Mouse (Mus musculus): ENCODE results near the gene Dnajc4. TPM values are rescaled to one million over a fixed set of nuclear protein-coding genes. Genes with fewer than 3 reads are reported as not detected.

Dnajc4 gene
- polyA plus RNA-seq, 1 experiment from 2014 or later = 10.9 TPM

DNA sequence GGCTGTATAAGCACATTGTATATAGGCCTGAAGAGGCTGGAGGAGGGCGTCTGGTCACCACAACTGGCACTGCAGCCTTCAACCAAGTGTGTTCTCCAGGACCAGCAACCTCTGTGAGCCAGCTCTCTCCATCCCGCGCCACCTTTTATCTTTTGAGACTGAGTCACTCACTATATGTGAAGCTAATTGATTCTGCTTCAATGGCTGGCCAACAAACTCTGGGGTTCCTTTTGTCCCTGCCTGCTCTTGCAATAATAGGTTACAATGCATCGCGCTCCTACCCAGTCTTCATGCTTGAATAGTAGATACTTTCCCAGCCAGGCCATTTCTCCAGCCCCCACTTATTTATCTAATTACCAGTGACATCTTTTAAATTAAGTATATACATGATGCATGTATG lies 8.8 kb downstream of the Dnajc4 start:
- H3K4me3 ChIP-seq (ENCODE audit: low read depth, low read length) = no peak overlapping the region
- H3K9ac ChIP-seq (replicated peaks) = no peak overlapping the region
- H3K4me2 ChIP-seq (ENCODE audit: low read depth, low read length) = no peak overlapping the region
- ATAC-seq (no peak), DNase-seq (no peak)
- 96% methylated on average over 5 of the region's 5 CpGs for WGBS (ENCODE audit: insufficient replicate concordance)
- peaks cover 39% of the 10 kb centered on the region for H3K4me1 ChIP-seq (ENCODE audit: insufficient read depth)
- no peaks in the 10 kb centered on the region for H3K9me3 ChIP-seq (ENCODE audit: low read length)
- H3K27me3 ChIP-seq (ENCODE audit: insufficient read depth, low read length) = no peaks in the 10 kb centered on the region
- TF ChIP-seq CTCF (IDR thresholded peaks at IDR 0.05; ENCODE audit: low read depth) (no peak), EP300 (IDR thresholded peaks at IDR 0.05; ENCODE audit: low read depth) (no peak)
- peaks cover 16% of the 10 kb centered on the region; the same call in 1 of the 2 replicates for H3K36me3 ChIP-seq (replicated peaks; ENCODE audit: insufficient read depth, low read length)
- no peak overlapping the region for H3K27ac ChIP-seq (ENCODE audit: low read depth)

DNA sequence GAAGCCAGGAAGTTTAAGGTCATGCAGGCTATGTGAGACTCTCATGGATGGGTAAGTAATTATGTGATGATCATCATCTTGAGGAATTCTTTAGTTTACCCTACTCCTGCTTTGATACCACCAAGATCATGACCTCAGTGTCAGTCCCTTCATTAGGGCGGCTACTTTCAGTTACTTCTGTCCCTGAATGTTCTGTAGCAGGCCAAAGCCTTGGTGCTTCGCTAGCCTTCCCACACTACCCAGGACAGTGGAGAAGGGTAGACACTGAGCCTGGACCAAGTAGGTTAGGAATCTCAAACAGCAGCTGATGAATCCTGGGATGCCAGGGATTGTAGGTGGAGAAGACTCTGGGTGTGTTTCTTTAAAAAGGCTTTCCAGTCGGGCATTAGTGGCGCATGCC lies 10.9 kb downstream of the Dnajc4 start:
- H3K4me2 ChIP-seq (ENCODE audit: low read depth, low read length) = peak overlapping the region; percentile 95
- 89% methylated on average over 4 of the region's 4 CpGs for WGBS (ENCODE audit: insufficient replicate concordance)
- ATAC-seq (no peak), DNase-seq (no peak)
- no peaks in the 10 kb centered on the region for H3K9me3 ChIP-seq (ENCODE audit: low read length)
- no peak for TF ChIP-seq EP300 (IDR thresholded peaks at IDR 0.05; ENCODE audit: low read depth)
- TF ChIP-seq CTCF (IDR thresholded peaks at IDR 0.05; ENCODE audit: low read depth) = no peak
- peak overlapping the region; percentile 75; the same call in 1 of the 2 replicates for H3K4me3 ChIP-seq (ENCODE audit: low read depth, low read length)
- peak overlapping the region; percentile 70; the same call in 1 of the 2 replicates for H3K9ac ChIP-seq (replicated peaks)
- peak overlapping the region; percentile 93 for H3K27ac ChIP-seq (ENCODE audit: low read depth)
- peaks cover 23% of the 10 kb centered on the region for H3K36me3 ChIP-seq (replicated peaks; ENCODE audit: insufficient read depth, low read length)
- no peaks in the 10 kb centered on the region for H3K27me3 ChIP-seq (ENCODE audit: insufficient read depth, low read length)
- H3K4me1 ChIP-seq (ENCODE audit: insufficient read depth) = peaks cover 37% of the 10 kb centered on the region

DNA sequence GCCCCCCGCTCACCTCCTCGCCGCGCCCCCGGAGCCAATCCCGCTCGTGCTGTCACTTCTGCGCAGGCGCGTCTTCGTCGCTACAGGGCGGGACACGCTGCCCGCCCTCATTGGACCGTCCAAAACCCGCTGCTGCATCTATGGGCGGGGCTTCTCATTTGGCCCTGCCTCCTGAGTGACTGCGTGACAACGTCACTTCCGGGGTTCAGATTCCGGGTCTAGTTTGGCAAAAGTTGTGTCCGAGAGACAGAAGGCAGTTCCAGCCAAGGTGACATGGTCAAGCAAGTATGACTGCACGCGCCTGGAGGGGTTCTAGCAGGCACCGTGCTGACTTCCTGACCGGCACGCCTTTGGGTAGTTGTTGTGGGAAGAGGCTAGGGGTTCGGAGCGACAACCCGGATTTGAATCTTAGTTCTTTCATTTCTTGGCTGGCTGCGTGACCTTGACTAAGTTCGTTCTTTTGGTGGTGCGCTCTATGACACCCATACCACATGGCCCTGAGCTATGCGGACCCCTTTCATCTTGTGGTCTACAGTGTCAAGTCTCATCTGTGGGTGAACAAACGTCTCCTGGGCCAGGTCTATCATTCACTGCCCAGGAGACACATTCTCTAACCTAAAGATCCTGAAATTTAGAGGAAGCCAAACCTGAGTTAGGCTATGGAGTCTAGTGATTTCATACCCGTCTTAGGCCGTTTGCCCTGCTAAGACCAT lies 11.8 kb downstream of the Dnajc4 start, which contains the start of gene Fkbp2:
Fkbp2 (minus strand) TSS at position 121 of the 713 bp plus-strand sequence.
- TF ChIP-seq CTCF (IDR thresholded peaks at IDR 0.05; ENCODE audit: low read depth) (no peak), EP300 (IDR thresholded peaks at IDR 0.05; ENCODE audit: low read depth) (no peak)
- peak within 1 kb of the TSS; percentile 95 for H3K4me2 ChIP-seq (ENCODE audit: low read depth, low read length)
- H3K9me3 ChIP-seq (ENCODE audit: low read length) = no peaks in the 10 kb centered on the region
- H3K27me3 ChIP-seq (ENCODE audit: insufficient read depth, low read length) = no peaks in the 10 kb centered on the region
- peaks cover 39% of the 10 kb centered on the region for H3K4me1 ChIP-seq (ENCODE audit: insufficient read depth)
- DNase-seq (peak; percentile 99), ATAC-seq (peak; percentile 81)
- H3K36me3 ChIP-seq (replicated peaks; ENCODE audit: insufficient read depth, low read length) = peaks cover 23% of the 10 kb centered on the region
- H3K27ac ChIP-seq (ENCODE audit: low read depth) = peak within 1 kb of the TSS; percentile 93
- WGBS (ENCODE audit: insufficient replicate concordance) = 1% methylated on average over 38 of the region's 38 CpGs
- peak within 1 kb of the TSS; percentile 70 for H3K9ac ChIP-seq (replicated peaks)
- H3K4me3 ChIP-seq (ENCODE audit: low read depth, low read length) = peak within 1 kb of the TSS; percentile 75

DNA sequence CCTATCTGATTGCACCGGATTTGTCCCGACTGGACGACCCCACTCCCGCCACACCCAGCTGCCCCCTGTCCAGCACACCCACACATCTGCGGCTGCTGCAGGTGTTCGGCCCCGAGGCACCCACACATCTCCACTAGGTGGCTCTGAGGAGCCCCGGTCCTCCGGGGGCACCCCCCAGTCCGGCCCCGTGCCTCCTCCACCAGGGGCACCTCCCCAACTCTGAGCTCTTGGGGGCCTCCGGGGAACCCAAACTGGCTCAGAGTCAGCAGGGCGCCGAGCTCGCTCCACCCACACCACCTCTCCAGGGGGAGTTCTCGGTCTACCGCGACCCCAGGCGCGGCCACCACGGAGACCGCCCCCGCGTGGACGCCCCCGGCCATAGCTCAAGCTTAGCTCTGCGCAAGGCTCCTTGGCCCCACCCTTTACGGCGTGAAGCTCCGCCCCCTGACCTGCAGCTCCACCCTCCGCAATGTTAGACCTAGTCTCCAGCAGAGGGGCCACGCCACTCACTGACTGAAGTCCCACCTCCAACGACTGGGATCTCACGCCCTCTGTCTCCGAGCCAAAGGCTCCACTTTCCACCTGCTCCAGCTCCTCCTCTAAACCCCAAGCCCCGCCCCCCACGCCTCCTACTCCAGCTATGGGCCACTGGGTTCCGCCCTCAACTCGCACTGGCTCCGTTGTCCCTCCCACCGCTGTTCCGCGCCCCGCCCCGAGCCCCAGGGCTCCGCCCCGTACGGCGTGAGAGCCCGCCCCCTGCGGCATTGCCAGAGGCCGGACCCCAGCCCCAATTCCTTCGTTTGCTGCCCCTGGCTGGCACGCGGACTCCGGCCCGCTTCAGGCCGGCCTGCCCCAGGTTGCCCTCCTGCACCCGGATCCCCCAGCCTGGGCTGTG lies 12.6 kb downstream of the Dnajc4 start:
- peak; percentile 100 for DNase-seq
- H3K36me3 ChIP-seq (replicated peaks; ENCODE audit: insufficient read depth, low read length) = peaks cover 20% of the 10 kb centered on the region
- no peak for TF ChIP-seq EP300 (IDR thresholded peaks at IDR 0.05; ENCODE audit: low read depth)
- TF ChIP-seq CTCF (IDR thresholded peaks at IDR 0.05; ENCODE audit: low read depth) = peak; percentile 82
- peak; percentile 88 for ATAC-seq
- WGBS (ENCODE audit: insufficient replicate concordance) = under 1% methylated on average over 53 of the region's 59 CpGs
- peak overlapping the region; percentile 93 for H3K27ac ChIP-seq (ENCODE audit: low read depth)
- H3K4me3 ChIP-seq (ENCODE audit: low read depth, low read length) = peak overlapping the region; percentile 75
- no peaks in the 10 kb centered on the region for H3K9me3 ChIP-seq (ENCODE audit: low read length)
- H3K27me3 ChIP-seq (ENCODE audit: insufficient read depth, low read length) = no peaks in the 10 kb centered on the region
- H3K4me1 ChIP-seq (ENCODE audit: insufficient read depth) = peaks cover 40% of the 10 kb centered on the region
- H3K4me2 ChIP-seq (ENCODE audit: low read depth, low read length) = peak overlapping the region; percentile 95
- peak overlapping the region; percentile 70 for H3K9ac ChIP-seq (replicated peaks)

DNA sequence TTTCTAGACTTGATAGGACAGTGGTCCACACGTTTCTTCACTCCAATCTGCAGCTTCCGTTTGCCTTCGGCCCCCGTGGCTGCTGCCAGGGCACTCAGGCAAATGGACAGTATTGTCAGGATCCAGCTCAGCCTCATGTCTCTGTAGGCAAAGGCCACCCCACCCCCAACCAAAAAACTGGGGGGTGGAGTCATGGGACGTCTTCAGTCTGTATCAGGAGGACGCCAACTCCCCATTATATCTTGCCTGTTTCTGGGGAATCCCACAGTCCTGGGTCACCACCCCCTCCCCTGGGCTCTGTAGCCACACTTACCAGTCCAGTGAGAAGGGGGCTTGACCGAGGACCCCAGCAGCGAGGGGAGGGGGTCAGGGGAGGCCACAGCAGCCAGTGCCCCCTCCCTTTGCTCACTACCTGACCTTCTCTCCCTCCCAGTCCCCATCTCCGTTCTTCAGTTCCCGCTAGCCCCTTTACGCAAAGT lies 13.3 kb downstream of the Dnajc4 start:
- Histone ChIP-seq H3K9me3 (ENCODE audit: low read length) (no peaks in the 10 kb centered on the region), H3K27me3 (ENCODE audit: insufficient read depth, low read length) (no peaks in the 10 kb centered on the region), H3K4me3 (ENCODE audit: low read depth, low read length) (peak overlapping the region; percentile 75), H3K4me2 (ENCODE audit: low read depth, low read length) (peak overlapping the region; percentile 95), H3K36me3 (replicated peaks; ENCODE audit: insufficient read depth, low read length) (peaks cover 17% of the 10 kb centered on the region), H3K4me1 (ENCODE audit: insufficient read depth) (peaks cover 41% of the 10 kb centered on the region), H3K27ac (ENCODE audit: low read depth) (peak overlapping the region; percentile 93), H3K9ac (replicated peaks) (peak overlapping the region; percentile 68)
- DNase-seq = peak; percentile 59
- TF ChIP-seq CTCF (IDR thresholded peaks at IDR 0.05; ENCODE audit: low read depth) = no peak
- no peak for TF ChIP-seq EP300 (IDR thresholded peaks at IDR 0.05; ENCODE audit: low read depth)
- ATAC-seq = no peak
- WGBS (ENCODE audit: insufficient replicate concordance) = 9% methylated on average over 11 of the region's 11 CpGs

DNA sequence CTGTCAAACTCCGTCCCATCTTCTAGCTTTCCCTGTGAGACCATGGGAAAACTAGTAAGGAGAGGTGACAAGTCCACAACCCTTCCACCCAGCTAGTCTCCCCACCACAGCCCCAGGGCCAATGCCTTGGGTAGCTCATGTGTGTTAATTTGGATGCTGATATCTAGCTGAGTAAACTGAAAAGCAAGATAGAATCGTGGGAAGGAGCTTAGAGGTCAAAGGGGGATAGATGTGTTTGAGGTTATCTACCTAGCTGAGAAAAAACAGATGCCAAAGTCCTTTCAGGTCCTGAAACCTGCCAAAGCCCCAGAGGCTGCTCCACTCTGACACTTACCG lies 13.8 kb downstream of the Dnajc4 start:
- DNase-seq = no peak
- Histone ChIP-seq H3K4me3 (ENCODE audit: low read depth, low read length) (peak overlapping the region; percentile 75), H3K4me1 (ENCODE audit: insufficient read depth) (peaks cover 45% of the 10 kb centered on the region), H3K27ac (ENCODE audit: low read depth) (peak overlapping the region; percentile 93), H3K4me2 (ENCODE audit: low read depth, low read length) (peak overlapping the region; percentile 95), H3K36me3 (replicated peaks; ENCODE audit: insufficient read depth, low read length) (peaks cover 13% of the 10 kb centered on the region), H3K9me3 (ENCODE audit: low read length) (no peaks in the 10 kb centered on the region), H3K9ac (replicated peaks) (peak overlapping the region; percentile 68; the same call in 1 of the 2 replicates), H3K27me3 (ENCODE audit: insufficient read depth, low read length) (no peaks in the 10 kb centered on the region)
- ATAC-seq = no peak
- WGBS (ENCODE audit: insufficient replicate concordance) = 35% methylated on average over 3 of the region's 3 CpGs
- TF ChIP-seq EP300 (IDR thresholded peaks at IDR 0.05; ENCODE audit: low read depth) (no peak), CTCF (IDR thresholded peaks at IDR 0.05; ENCODE audit: low read depth) (no peak)

Data from liver, postnatal 0 days (tissue).